ENCODE assay signal across 16 mouse cellular contexts in genomic region chr4:151360976-151361673, GRCm38 (mm10).
DNase-seq lines count a peak whose midpoint lies in the region; ATAC-seq lines count a peak whose summit lies in the region.
"Had no signal": no experiment of that assay in that cellular context is flagged by ENCODE, and none has a peak within 500 bp of the region (broad histone marks: within the 10 kb centered on the region; RNA-seq: fewer than 3 reads in every experiment).

No protein-coding gene starts in this region.

- H3K9ac ChIP-seq in kidney, embryonic 15.5 days: no peak overlapping the region
- peak overlapping the region; percentile 55; the same call in 1 of the 2 replicates for H3K9ac ChIP-seq in neural tube, embryonic 13.5 days
- H3K9ac ChIP-seq: embryonic facial prominence, embryonic 12.5 days; intestine, embryonic 15.5 days; limb, embryonic 13.5 days; liver, postnatal 0 days had no signal

- no peaks in the 10 kb centered on the region for H3K36me3 ChIP-seq in kidney, embryonic 15.5 days
- H3K36me3 ChIP-seq in neural tube, embryonic 13.5 days: no peaks in the 10 kb centered on the region
- H3K36me3 ChIP-seq: embryonic facial prominence, embryonic 12.5 days; forebrain, embryonic 10.5 days; G1E; intestine, embryonic 15.5 days; limb, embryonic 13.5 days had no signal

- no peaks in the 10 kb centered on the region for H3K9me3 ChIP-seq in kidney, embryonic 15.5 days (replicated peaks)
- H3K9me3 ChIP-seq in neural tube, embryonic 13.5 days: no peaks in the 10 kb centered on the region
- H3K9me3 ChIP-seq: embryonic facial prominence, embryonic 12.5 days; forebrain, embryonic 10.5 days; intestine, embryonic 15.5 days; limb, embryonic 13.5 days had no signal

- peaks cover 20% of the 10 kb centered on the region for H3K4me1 ChIP-seq in kidney, embryonic 15.5 days
- peaks cover 48% of the 10 kb centered on the region for H3K4me1 ChIP-seq in neural tube, embryonic 13.5 days (replicated peaks)
- H3K4me1 ChIP-seq: embryonic facial prominence, embryonic 12.5 days; intestine, embryonic 15.5 days had no signal

- no peak overlapping the region for H3K27ac ChIP-seq in kidney, embryonic 15.5 days
- H3K27ac ChIP-seq in neural tube, embryonic 13.5 days (replicated peaks): peak overlapping the region; percentile 81
- H3K27ac ChIP-seq: embryonic facial prominence, embryonic 12.5 days; intestine, embryonic 15.5 days; limb, embryonic 13.5 days had no signal

- H3K4me3 ChIP-seq in kidney, embryonic 15.5 days (replicated peaks): no peak overlapping the region
- H3K4me3 ChIP-seq in neural tube, embryonic 13.5 days: no peak overlapping the region
- H3K4me3 ChIP-seq: embryonic facial prominence, embryonic 12.5 days; forebrain, embryonic 10.5 days; intestine, embryonic 15.5 days; limb, embryonic 13.5 days had no signal

- WGBS in kidney, embryonic 15.5 days: 48% methylated on average over 20 of the region's 20 CpGs
- 44% methylated on average over 20 of the region's 20 CpGs for WGBS in neural tube, embryonic 13.5 days

- H3K4me2 ChIP-seq in kidney, embryonic 15.5 days: no peak overlapping the region
- no peak overlapping the region for H3K4me2 ChIP-seq in neural tube, embryonic 13.5 days
- H3K4me2 ChIP-seq: embryonic facial prominence, embryonic 12.5 days; intestine, embryonic 15.5 days; limb, embryonic 13.5 days had no signal

- DNase-seq in cerebellum, adult 11 months: peak; percentile 29
- DNase-seq in cerebellum, postnatal 4 days (ENCODE audit: low spot score in 2 of 2): no peak
- peak; percentile 21 for DNase-seq in kidney, postnatal 10 days
- peak; percentile 58 to 69 for DNase-seq in cerebellum, postnatal 14 days
- no peak for DNase-seq in left cerebral cortex, postnatal 4 days
- DNase-seq: B cell, adult 2 months; liver, postnatal 0 days; thymus, adult 2 months had no signal

- no peak for ATAC-seq in kidney, embryonic 15.5 days (replicated peaks; ENCODE audit: low FRiP score)
- peak; percentile 32; the same call in 1 of the 2 replicates for ATAC-seq in neural tube, embryonic 13.5 days (ENCODE audit: low read depth)
- no peak for ATAC-seq in CD4-positive, CD25-positive, alpha-beta regulatory T cell, adult 4 months
- ATAC-seq: intestine, embryonic 15.5 days; liver, postnatal 0 days had no signal

- intact Hi-C loops in left cerebral cortex, postnatal 4 days (cut with DNase I): no loop called here

- H3K27me3 ChIP-seq in kidney, embryonic 15.5 days: peaks cover 59% of the 10 kb centered on the region
- H3K27me3 ChIP-seq in neural tube, embryonic 13.5 days: no peaks in the 10 kb centered on the region
- H3K27me3 ChIP-seq: intestine, embryonic 15.5 days had no signal

Comparison
In these comparisons a context has a peak if more than half of its experiments do, and no peak if none do; other contexts are left out.
1. DNase-seq: peak in cerebellum, adult 11 months (single experiment), kidney, postnatal 10 days (single experiment) and cerebellum, postnatal 14 days (2 of 2); none in cerebellum, postnatal 4 days (0 of 2) and left cerebral cortex, postnatal 4 days (single experiment).